Comparison of ENCODE assay signal across 9 mouse cellular contexts in genomic region chr5:33512253-33512884, GRCm38 (mm10).
DNase-seq lines count a peak whose midpoint lies in the region; ATAC-seq and TF ChIP-seq lines count a peak whose summit lies in the region.
"Had no signal": no experiment of that assay in that cellular context is flagged by ENCODE, and none has a peak within 500 bp of the region (broad histone marks: within the 10 kb centered on the region; RNA-seq: fewer than 3 reads in every experiment).

No protein-coding gene starts in this region.

- H3K27ac ChIP-seq in ES-E14 (ENCODE audit: insufficient read depth, low read depth, low read length, poor library complexity, severe bottlenecking) = no peak overlapping the region
- H3K27ac ChIP-seq in forebrain, postnatal 0 days (ENCODE audit: low read depth, low read length) = no peak overlapping the region
- H3K27ac ChIP-seq in midbrain, embryonic 12.5 days (replicated peaks) = peak overlapping the region; percentile 82

- in situ Hi-C loops in ES-E14 (cut with MboI; ENCODE audit: low sequenced_read_pairs in 2 of 2, unreplicated experiment in 2 of 2) = loop anchor here in 1 of 2 experiments (25.0 kb wide), 1 partner anchor 100 kb away; no protein-coding TSS in a partner anchor

- H3K9ac ChIP-seq in ES-E14 (ENCODE audit: insufficient read depth, low read depth, low read length, poor library complexity, severe bottlenecking) = peak overlapping the region; percentile 14; the same call in 1 of the 2 replicates
- H3K9ac ChIP-seq in forebrain, postnatal 0 days = no peak overlapping the region
- peak overlapping the region; percentile 31; the same call in 1 of the 2 replicates for H3K9ac ChIP-seq in midbrain, embryonic 12.5 days (replicated peaks)

- peaks cover 9% of the 10 kb centered on the region for H3K36me3 ChIP-seq in ES-E14 (ENCODE audit: control insufficient read depth, insufficient read depth, low read length, poor library complexity, severe bottlenecking)
- H3K36me3 ChIP-seq in forebrain, postnatal 0 days (ENCODE audit: insufficient read depth) = no peaks in the 10 kb centered on the region
- no peaks in the 10 kb centered on the region for H3K36me3 ChIP-seq in midbrain, embryonic 12.5 days

- H3K4me1 ChIP-seq in ES-E14 (ENCODE audit: control insufficient read depth in 2 of 2, insufficient read depth in 2 of 2, low read length in 2 of 2, poor library complexity in 1 of 2) = peaks cover 2 to 5% of the 10 kb centered on the region in 2 experiments; a peak in 1 of 4 replicates
- no peaks in the 10 kb centered on the region; the same call in 1 of the 2 replicates for H3K4me1 ChIP-seq in forebrain, postnatal 0 days (ENCODE audit: insufficient read depth)
- H3K4me1 ChIP-seq in midbrain, embryonic 12.5 days = peaks cover 19% of the 10 kb centered on the region

- 0 out of 2 replicates have a peak, but pooled peaks have one; percentile 16 for ATAC-seq in forebrain, postnatal 0 days
- ATAC-seq in midbrain, embryonic 12.5 days (ENCODE audit: low FRiP score, low read depth) = peak; percentile 62
- ATAC-seq in monocyte, adult 5-6 weeks (replicated peaks; ENCODE audit: insufficient number of reproducible peaks, low FRiP score, low TSS enrichment, poor library complexity, severe bottlenecking) = no peak

- H3K4me2 ChIP-seq in forebrain, postnatal 0 days (ENCODE audit: low read depth) = peak overlapping the region; percentile 32
- H3K4me2 ChIP-seq in midbrain, embryonic 12.5 days (replicated peaks) = peak overlapping the region; percentile 46

- no peaks in the 10 kb centered on the region for H3K9me3 ChIP-seq in ES-E14 (ENCODE audit: control insufficient read depth, insufficient read depth, low read depth, low read length)
- H3K9me3 ChIP-seq in forebrain, postnatal 0 days (ENCODE audit: low read length) = no peaks in the 10 kb centered on the region
- H3K9me3 ChIP-seq in midbrain, embryonic 12.5 days = no peaks in the 10 kb centered on the region

- H3K4me3 ChIP-seq in ES-E14 (ENCODE audit: insufficient read depth in 1 of 2, low read depth in 1 of 2, low read length in 2 of 2, poor library complexity in 1 of 2, severe bottlenecking in 1 of 2) = peak overlapping the region; percentile 33 to 47
- no peak overlapping the region for H3K4me3 ChIP-seq in forebrain, postnatal 0 days (ENCODE audit: low read depth, low read length)
- H3K4me3 ChIP-seq in midbrain, embryonic 12.5 days = peak overlapping the region; percentile 10; the same call in 1 of the 2 replicates

- no peak for DNase-seq in ES-E14 (ENCODE audit: low read depth, low spot score)
- peak; percentile 49 for DNase-seq in embryo, embryonic 10.5 days (ENCODE audit: low spot score)
- no peak for DNase-seq in forebrain, postnatal 0 days
- DNase-seq in ovary, adult 18-20 months (ENCODE audit: low spot score) = no peak
- no peak for DNase-seq in Muller cell, postnatal 12 days (ENCODE audit: inconsistent ontology term)
- DNase-seq: kidney, postnatal 10 days; lung, postnatal 4 days had no signal

- TF ChIP-seq CTCF in forebrain, postnatal 0 days (IDR thresholded peaks at IDR 0.05; ENCODE audit: low read depth) = no peak

- WGBS in forebrain, postnatal 0 days = 34% methylated on average over 22 of the region's 22 CpGs
- 29% methylated on average over 22 of the region's 22 CpGs for WGBS in midbrain, embryonic 12.5 days

- H3K27me3 ChIP-seq in forebrain, postnatal 0 days (ENCODE audit: insufficient read depth, low read length) = peaks cover 5% of the 10 kb centered on the region; the same call in 1 of the 2 replicates
- peaks cover 46% of the 10 kb centered on the region for H3K27me3 ChIP-seq in midbrain, embryonic 12.5 days

TF ChIP-seq in ES-E14, 5 proteins besides CTCF, POLR2A, EP300 and RAD21:
- TF ChIP-seq MAFK (IDR thresholded peaks at IDR 0.05; ENCODE audit: insufficient read depth, low read depth, low read length) (no peak), CHD2 (IDR thresholded peaks at IDR 0.05; ENCODE audit: low read depth, low read length) (no peak), HCFC1 (IDR thresholded peaks at IDR 0.05; ENCODE audit: borderline replicate concordance, insufficient read depth, low read length) (no peak), ZNF384 (IDR thresholded peaks at IDR 0.05; ENCODE audit: low read depth, low read length) (no peak), ZC3H11A (IDR thresholded peaks at IDR 0.05; ENCODE audit: borderline replicate concordance, low read depth, low read length) (no peak)
